Mouse (Mus musculus) bone marrow macrophage, adult 2 months (primary cell): Measurements from ENCODE around the gene Ttc28. TPM values are rescaled to one million over a fixed set of nuclear protein-coding genes. Genes with fewer than 3 reads are reported as not detected.
A peak's percentile ranks its signal among the peaks of the same experiment; 100 is the strongest.

Source experiments
- H3K27ac ChIP-seq: 2 replicates; pipeline ENCODE4 v1.5.1; 2012; ENCODE audit warnings: low read depth, low read length; ENCODE audit not compliant: insufficient read depth
- H3K4me1 ChIP-seq: 2 replicates; pipeline ENCODE4 v1.6.1; 2012; ENCODE audit warnings: low read length; ENCODE audit not compliant: control insufficient read depth, insufficient read depth
- H3K4me3 ChIP-seq: 2 replicates; pipeline ENCODE4 v1.5.1; 2012; ENCODE audit warnings: mild to moderate bottlenecking, low read length, moderate library complexity; ENCODE audit not compliant: insufficient read depth
- CTCF ChIP-seq: IDR thresholded peaks from 2 replicates; pipeline ENCODE4 v1.5.1; 2012; ENCODE audit warnings: low read depth, mild to moderate bottlenecking, low read length, moderate library complexity
- POLR2A ChIP-seq: IDR thresholded peaks from 2 replicates; pipeline ENCODE4 v1.6.1; 2012; ENCODE audit warnings: mild to moderate bottlenecking, low read depth, low read length, borderline replicate concordance
- polyA plus RNA-seq: library from polyadenylated mRNA; stranded (reverse); fragments of >200 nt; gene quantifications from 2 replicates; pipeline ENCODE4 v1.2.4, GENCODE M21; 2012; ENCODE audit not compliant: missing spikeins, insufficient read depth, insufficient read length

Ttc28 gene
- polyA plus RNA-seq, 1 experiment, result 1.7 TPM

- Histone ChIP-seq H3K4me1 (no peaks in the 10 kb centered on the region), H3K27ac (no peak overlapping the region), H3K4me3 (no peak overlapping the region)
- TF ChIP-seq CTCF (no peak), POLR2A (no peak)
Measured at GRCm38 (mm10) chr5:111100585-111100984, 221.0 kb downstream of the Ttc28 start.

- TF ChIP-seq CTCF (no peak), POLR2A (no peak)
- no peak overlapping the region for H3K27ac ChIP-seq
Measured at GRCm38 (mm10) chr5:111101383-111101932, 221.9 kb downstream of the Ttc28 start.

GRCm38 (mm10) chr5:111104801-111105200, 225.2 kb downstream of the Ttc28 start:
- Histone ChIP-seq H3K4me1 (no peaks in the 10 kb centered on the region), H3K27ac (no peak overlapping the region), H3K4me3 (no peak overlapping the region)
- TF ChIP-seq CTCF (no peak), POLR2A (no peak)

More at GRCm38 (mm10) chr5:111101383-111101932, 221.9 kb downstream of the Ttc28 start:
- no peak overlapping the region for H3K4me3 ChIP-seq
- H3K4me1 ChIP-seq, result no peaks in the 10 kb centered on the region

- Histone ChIP-seq H3K4me3 (no peak overlapping the region), H3K4me1 (peaks cover 9% of the 10 kb centered on the region), H3K27ac (no peak overlapping the region)
- no peak for TF ChIP-seq CTCF
- no peak for TF ChIP-seq POLR2A
Measured at GRCm38 (mm10) chr5:111111378-111111777, 231.8 kb downstream of the Ttc28 start.

GRCm38 (mm10) chr5:111113183-111113582, 233.6 kb downstream of the Ttc28 start:
- TF ChIP-seq POLR2A, result no peak
- no peak for TF ChIP-seq CTCF
- H3K27ac ChIP-seq, result no peak overlapping the region
- peaks cover 11% of the 10 kb centered on the region for H3K4me1 ChIP-seq
- H3K4me3 ChIP-seq, result no peak overlapping the region

- Histone ChIP-seq H3K4me1 (peaks cover 11% of the 10 kb centered on the region), H3K4me3 (no peak overlapping the region), H3K27ac (no peak overlapping the region)
- TF ChIP-seq POLR2A (no peak), CTCF (no peak)
Measured at GRCm38 (mm10) chr5:111113694-111114375, 234.2 kb downstream of the Ttc28 start.

GRCm38 (mm10) chr5:111114597-111114996, 235.0 kb downstream of the Ttc28 start:
- no peak overlapping the region for H3K27ac ChIP-seq
- H3K4me3 ChIP-seq, result no peak overlapping the region
- TF ChIP-seq CTCF (no peak), POLR2A (no peak)
- peaks cover 11% of the 10 kb centered on the region for H3K4me1 ChIP-seq

GRCm38 (mm10) chr5:111115519-111116350, 236.1 kb downstream of the Ttc28 start:
- Histone ChIP-seq H3K4me1 (peaks cover 11% of the 10 kb centered on the region), H3K4me3 (no peak overlapping the region), H3K27ac (peak overlapping the region; percentile 47)
- TF ChIP-seq POLR2A, result no peak
- TF ChIP-seq CTCF, result no peak

GRCm38 (mm10) chr5:111119805-111120204, 240.2 kb downstream of the Ttc28 start:
- no peak overlapping the region for H3K27ac ChIP-seq
- TF ChIP-seq POLR2A (no peak), CTCF (no peak)

GRCm38 (mm10) chr5:111120298-111120697, 240.7 kb downstream of the Ttc28 start:
- H3K4me3 ChIP-seq, result no peak overlapping the region
- H3K4me1 ChIP-seq, result peaks cover 18% of the 10 kb centered on the region
- no peak overlapping the region for H3K27ac ChIP-seq
- TF ChIP-seq POLR2A (no peak), CTCF (no peak)

More at GRCm38 (mm10) chr5:111119805-111120204, 240.2 kb downstream of the Ttc28 start:
- Histone ChIP-seq H3K4me3 (no peak overlapping the region), H3K4me1 (peaks cover 14% of the 10 kb centered on the region)
